Mouse (Mus musculus) spleen, adult 2 months (tissue): ENCODE measurements around the gene Fndc9.

ENCODE experiments used
- CTCF ChIP-seq: fragments of 200-500 bp; IDR thresholded peaks from 2 replicates; pipeline ENCODE4 v1.5.1; 2011; ENCODE audit warnings: mild to moderate bottlenecking, inconsistent platforms; ENCODE audit not compliant: insufficient read depth, insufficient read length, insufficient replicate concordance; ENCODE audit errors: extremely low read depth
- POLR2A ChIP-seq: fragments of 200-500 bp; IDR thresholded peaks from 2 replicates; pipeline ENCODE4 v1.6.1; 2011; ENCODE audit warnings: low read depth, low read length, inconsistent platforms

GRCm38 (mm10) chr11:46219380-46219779 is 16.0 kb upstream of the Fndc9 start:
- no peak for TF ChIP-seq POLR2A
- no peak for TF ChIP-seq CTCF
